11 mouse cellular contexts compared by ENCODE assay signal in the genomic region with DNA sequence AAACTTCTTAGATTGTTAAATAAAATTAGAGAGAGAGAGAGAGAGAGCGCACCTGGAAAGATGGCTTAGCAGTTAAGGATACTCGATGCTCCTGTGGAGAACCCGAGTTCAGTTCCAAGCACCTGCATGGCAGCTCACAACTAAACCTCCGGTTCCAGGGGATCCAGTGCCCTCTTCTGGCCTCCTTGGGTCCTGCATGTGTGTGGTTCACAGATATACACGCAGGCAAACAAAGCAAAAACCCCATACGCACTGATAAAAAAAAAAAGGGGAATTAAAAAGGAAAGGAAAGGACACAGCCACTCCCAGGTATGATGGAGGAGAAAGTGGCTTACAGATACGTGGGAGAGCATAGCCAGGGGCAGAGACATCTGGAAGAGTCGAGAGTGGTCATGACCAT. TPM values are rescaled to one million over a fixed set of nuclear protein-coding genes. Genes with fewer than 3 reads are reported as not detected.
DNase-seq lines count a peak whose midpoint lies in the region; ATAC-seq and TF ChIP-seq lines count a peak whose summit lies in the region.
"Had no signal": no experiment of that assay in that cellular context is flagged by ENCODE, and none has a peak within 500 bp of the region (broad histone marks: within the 10 kb centered on the region; RNA-seq: fewer than 3 reads in every experiment).

No protein-coding gene starts in this region.

- no peak overlapping the region for H3K27ac ChIP-seq in layer of hippocampus, adult 2 months
- no peak overlapping the region for H3K27ac ChIP-seq in midbrain, embryonic 14.5 days (replicated peaks; ENCODE audit: low read depth, low read length)

- 76% methylated on average over 8 of the region's 8 CpGs for WGBS in midbrain, embryonic 14.5 days

- 0 out of 2 replicates have a peak, but pooled peaks have one; percentile 58 for ATAC-seq in erythroblast, adult 5-6 weeks (replicated peaks; ENCODE audit: low FRiP score, poor library complexity, severe bottlenecking)
- no peak for ATAC-seq in midbrain, embryonic 14.5 days (ENCODE audit: low FRiP score, low TSS enrichment)

- no peak overlapping the region for H3K4me3 ChIP-seq in layer of hippocampus, adult 2 months
- no peak overlapping the region for H3K4me3 ChIP-seq in midbrain, embryonic 14.5 days (replicated peaks; ENCODE audit: low read depth, low read length)

- peak; percentile 49 for TF ChIP-seq CTCF in layer of hippocampus, adult 2 months (conservative IDR thresholded peaks at IDR 0.05)

- H3K27me3 ChIP-seq in midbrain, embryonic 14.5 days (ENCODE audit: control insufficient read depth, insufficient read depth, low read length): no peaks in the 10 kb centered on the region

- H3K4me2 ChIP-seq in midbrain, embryonic 14.5 days (ENCODE audit: low read length): no peak overlapping the region

- H3K36me3 ChIP-seq in midbrain, embryonic 14.5 days (ENCODE audit: control insufficient read depth, insufficient read depth, low read length): no peaks in the 10 kb centered on the region

- no peak overlapping the region for H3K9ac ChIP-seq in midbrain, embryonic 14.5 days (replicated peaks; ENCODE audit: low read length)

- no peaks in the 10 kb centered on the region for H3K9me3 ChIP-seq in midbrain, embryonic 14.5 days (ENCODE audit: control insufficient read depth, low read length)

- DNase-seq in layer of hippocampus, adult 2 months (ENCODE audit: low spot score in 2 of 2): no peak
- DNase-seq in layer of hippocampus, adult 9-10 months (ENCODE audit: low spot score): no peak
- DNase-seq in 3T3-L1 (ENCODE audit: low read depth, low spot score): peak; percentile 29
- peak; percentile 30 for DNase-seq in CD4-positive helper T cell, adult 2 months (ENCODE audit: low read depth, low spot score)
- no peak for DNase-seq in urinary bladder, adult 2 months (ENCODE audit: low spot score)
- no peak for DNase-seq in midbrain, embryonic 14.5 days
- DNase-seq in frontal cortex, postnatal 10 days (ENCODE audit: low spot score in 2 of 2): no peak
- DNase-seq: heart, postnatal 4 days; kidney, adult 9 months had no signal

- no peaks in the 10 kb centered on the region for H3K4me1 ChIP-seq in midbrain, embryonic 14.5 days (ENCODE audit: control insufficient read depth, insufficient read depth, low read length)

RNA-seq across cellular contexts. Expression of a gene that starts 11.2 kb away (rescaled TPM):
- total RNA-seq in layer of hippocampus, adult 2 months (2021): 10 to 100 TPM; 18.8 to 21.0 TPM
- total RNA-seq in erythroblast, adult 5-6 weeks (2015; ENCODE audit: low replicate concordance): 2.3 and 4.2 TPM in 2 replicates
- 2.4 and 4.8 TPM in 2 replicates for total RNA-seq in erythroblast, adult 5-6 weeks (2017; ENCODE audit: low replicate concordance)
- polyA plus RNA-seq in urinary bladder, adult 2 months (2012; rRNA removed): 89.4 and 106 TPM in 2 replicates
- 22.1 and 29.1 TPM in 2 replicates for polyA plus RNA-seq in midbrain, embryonic 14.5 days (2014; fragmentation: Nextera tagmentation; extraction: Ambion mirVana)

RNA-seq across cellular contexts. Expression of a gene that starts 19.8 kb away (rescaled TPM):
- total RNA-seq in layer of hippocampus, adult 2 months (2021): 10 to 100 TPM; 87.5 to 91.9 TPM
- total RNA-seq in erythroblast, adult 5-6 weeks (2015; ENCODE audit: low replicate concordance): 11.7 and 16.3 TPM in 2 replicates
- 18.1 and 27.2 TPM in 2 replicates for total RNA-seq in erythroblast, adult 5-6 weeks (2017; ENCODE audit: low replicate concordance)
- 51.1 and 65.5 TPM in 2 replicates for polyA plus RNA-seq in urinary bladder, adult 2 months (2012; rRNA removed)
- 85.7 and 119 TPM in 2 replicates for polyA plus RNA-seq in midbrain, embryonic 14.5 days (2014; fragmentation: Nextera tagmentation; extraction: Ambion mirVana)

RNA-seq across cellular contexts. Expression of a gene that starts 25.3 kb away (rescaled TPM):
- 10 to 100 TPM; 59.4 to 61.4 TPM for total RNA-seq in layer of hippocampus, adult 2 months (2021)
- not detected in 2 replicates for total RNA-seq in erythroblast, adult 5-6 weeks (2015; ENCODE audit: low replicate concordance)
- not detected in 2 replicates for total RNA-seq in erythroblast, adult 5-6 weeks (2017; ENCODE audit: low replicate concordance)
- polyA plus RNA-seq in urinary bladder, adult 2 months (2012; rRNA removed): 7.2 and 12.5 TPM in 2 replicates
- polyA plus RNA-seq in midbrain, embryonic 14.5 days (2014; fragmentation: Nextera tagmentation; extraction: Ambion mirVana): 72.7 and 124 TPM in 2 replicates
- total RNA-seq: common myeloid progenitor, adult 5-6 weeks had no signal

RNA-seq across cellular contexts. Expression of a gene that starts 30.1 kb away (rescaled TPM):
- total RNA-seq in layer of hippocampus, adult 2 months (2021): 10 to 100 TPM; 49.2 to 56.9 TPM
- total RNA-seq in erythroblast, adult 5-6 weeks (2015; ENCODE audit: low replicate concordance): not detected in 2 replicates
- total RNA-seq in erythroblast, adult 5-6 weeks (2017; ENCODE audit: low replicate concordance): 1.7 TPM in 1 of 2 replicates, not detected in the other
- polyA plus RNA-seq in urinary bladder, adult 2 months (2012; rRNA removed): 46.4 and 47.9 TPM in 2 replicates
- polyA plus RNA-seq in midbrain, embryonic 14.5 days (2014; fragmentation: Nextera tagmentation; extraction: Ambion mirVana): 2.6 and 5.2 TPM in 2 replicates

RNA-seq across cellular contexts. Expression of a gene that starts 34.0 kb away (rescaled TPM):
- under 1 TPM in 1 of 2 experiments, not detected in 1; 0.61 TPM for total RNA-seq in layer of hippocampus, adult 2 months (2021)
- 6.5 TPM in 1 of 2 replicates, not detected in the other for total RNA-seq in erythroblast, adult 5-6 weeks (2015; ENCODE audit: low replicate concordance)
- total RNA-seq in erythroblast, adult 5-6 weeks (2017; ENCODE audit: low replicate concordance): 0.56 and 5.1 TPM in 2 replicates
- polyA plus RNA-seq in urinary bladder, adult 2 months (2012; rRNA removed): 0.41 and 0.72 TPM in 2 replicates
- polyA plus RNA-seq in midbrain, embryonic 14.5 days (2014; fragmentation: Nextera tagmentation; extraction: Ambion mirVana): not detected in 2 replicates
- total RNA-seq: heart, postnatal 4 days had no signal

Comparison
In these comparisons a context has a peak if more than half of its experiments do, and no peak if none do; other contexts are left out.
1. DNase-seq: peak in 3T3-L1 (single experiment) and CD4-positive helper T cell, adult 2 months (single experiment); none in layer of hippocampus, adult 2 months (0 of 2), layer of hippocampus, adult 9-10 months (single experiment), urinary bladder, adult 2 months (single experiment), midbrain, embryonic 14.5 days (single experiment) and frontal cortex, postnatal 10 days (0 of 2).
2. RNA of a gene that starts 25.3 kb away (total RNA-seq): 59.4 to 61.4 TPM in layer of hippocampus, adult 2 months; not detected in erythroblast, adult 5-6 weeks; every median in the first group is over 10 times any median in the second.